Mouse (Mus musculus) bone marrow, adult 2 months (tissue): Measurements from ENCODE around the gene Ubtd2.

Source experiments
- CTCF ChIP-seq: fragments of 200-500 bp; IDR thresholded peaks from 2 replicates; pipeline ENCODE4 v1.5.1; 2011; ENCODE audit warnings: low read length, control low read depth; ENCODE audit not compliant: control insufficient read depth, insufficient read depth
- POLR2A ChIP-seq: fragments of 200-500 bp; IDR thresholded peaks from 2 replicates; pipeline ENCODE4 v1.6.1; 2011; ENCODE audit warnings: low read depth, mild to moderate bottlenecking, control low read depth, low read length, borderline replicate concordance; ENCODE audit not compliant: control insufficient read depth

DNA sequence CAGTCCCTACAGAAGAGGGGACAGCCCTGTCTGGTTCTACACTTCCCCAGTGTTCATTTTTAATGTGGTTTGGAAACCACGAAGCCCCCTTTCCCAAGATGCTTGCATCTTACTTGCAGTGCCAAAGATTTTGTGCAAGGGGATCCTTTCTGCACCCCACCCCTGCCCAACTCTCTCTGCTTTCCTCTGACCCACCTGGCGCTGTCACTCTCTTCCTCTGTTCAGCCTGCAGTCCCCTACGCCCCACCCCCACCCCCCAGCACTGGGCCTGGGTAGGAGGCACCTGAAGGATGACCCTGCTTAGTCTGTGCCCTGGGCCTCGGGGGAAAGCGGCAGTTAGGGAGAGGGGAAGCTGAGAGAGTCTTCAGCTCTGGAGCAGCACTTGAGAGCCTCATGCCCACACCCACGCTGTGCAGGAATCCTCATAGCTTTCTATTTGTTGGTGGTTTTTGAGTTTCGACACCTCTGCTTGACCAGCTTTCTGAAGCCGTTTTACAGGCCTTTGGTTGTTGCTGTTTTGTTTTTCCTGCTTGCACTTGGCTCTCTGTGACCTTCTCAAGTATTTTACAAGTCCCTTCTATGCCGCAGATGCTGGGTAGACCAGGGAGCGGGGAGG is 30.0 kb upstream of the Ubtd2 start:
- no peak for TF ChIP-seq POLR2A
- TF ChIP-seq CTCF = no peak
